Mouse (Mus musculus): ENCODE results near the gene Dnajc4. TPM values are rescaled to one million over a fixed set of nuclear protein-coding genes. Genes with fewer than 3 reads are reported as not detected.

The Dnajc4 gene
- polyA plus RNA-seq, 1 experiment: 23.1 TPM

DNA sequence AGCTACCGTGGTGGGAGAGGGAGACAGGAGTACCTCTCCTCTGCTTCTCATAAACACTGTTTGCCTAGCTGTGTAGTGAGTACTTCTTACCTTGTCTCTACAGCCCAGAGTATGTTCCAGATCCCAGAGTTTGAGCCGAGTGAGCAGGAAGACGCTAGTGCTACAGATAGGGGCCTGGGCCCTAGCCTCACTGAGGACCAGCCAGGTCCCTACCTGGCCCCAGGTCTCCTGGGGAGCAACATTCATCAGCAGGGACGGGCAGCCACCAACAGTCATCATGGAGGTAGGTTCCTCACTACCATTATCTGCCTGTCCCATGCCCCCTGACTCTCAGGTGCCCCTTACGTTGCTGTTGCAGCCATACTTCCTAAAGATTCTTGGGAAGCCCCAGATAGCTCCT lies 49.6 kb downstream of the Dnajc4 start:
- no peak for TF ChIP-seq GATA1 (IDR thresholded peaks at IDR 0.05; ENCODE audit: low read length)

DNA sequence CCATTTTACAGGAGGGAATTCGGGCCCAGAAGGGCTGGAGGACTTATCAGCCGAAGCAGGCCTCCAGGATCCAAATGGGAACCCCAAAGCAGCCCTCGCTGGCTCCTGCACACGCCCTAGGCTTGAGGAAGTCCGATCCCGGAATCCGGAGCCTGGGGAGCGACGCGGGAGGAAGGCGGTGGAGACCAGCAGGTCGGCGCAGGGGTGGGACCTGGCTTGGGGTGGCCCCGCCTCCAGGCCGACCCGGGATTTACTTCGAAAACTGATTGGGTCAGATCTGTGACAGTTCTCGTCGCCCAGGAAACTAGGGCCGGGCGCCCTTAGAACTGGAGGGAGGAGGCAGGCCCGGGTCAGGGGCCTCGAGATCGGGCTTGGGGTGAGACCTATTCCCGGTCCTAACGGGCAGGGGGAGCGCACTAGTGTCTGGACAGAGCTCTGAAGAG lies 50.1 kb downstream of the Dnajc4 start, which contains the start of gene Gpr137:
Gene Gpr137 (minus strand): TSS at position 232 of the 443 bp plus-strand sequence.
- no peak for TF ChIP-seq GATA1 (IDR thresholded peaks at IDR 0.05; ENCODE audit: low read length)

DNA sequence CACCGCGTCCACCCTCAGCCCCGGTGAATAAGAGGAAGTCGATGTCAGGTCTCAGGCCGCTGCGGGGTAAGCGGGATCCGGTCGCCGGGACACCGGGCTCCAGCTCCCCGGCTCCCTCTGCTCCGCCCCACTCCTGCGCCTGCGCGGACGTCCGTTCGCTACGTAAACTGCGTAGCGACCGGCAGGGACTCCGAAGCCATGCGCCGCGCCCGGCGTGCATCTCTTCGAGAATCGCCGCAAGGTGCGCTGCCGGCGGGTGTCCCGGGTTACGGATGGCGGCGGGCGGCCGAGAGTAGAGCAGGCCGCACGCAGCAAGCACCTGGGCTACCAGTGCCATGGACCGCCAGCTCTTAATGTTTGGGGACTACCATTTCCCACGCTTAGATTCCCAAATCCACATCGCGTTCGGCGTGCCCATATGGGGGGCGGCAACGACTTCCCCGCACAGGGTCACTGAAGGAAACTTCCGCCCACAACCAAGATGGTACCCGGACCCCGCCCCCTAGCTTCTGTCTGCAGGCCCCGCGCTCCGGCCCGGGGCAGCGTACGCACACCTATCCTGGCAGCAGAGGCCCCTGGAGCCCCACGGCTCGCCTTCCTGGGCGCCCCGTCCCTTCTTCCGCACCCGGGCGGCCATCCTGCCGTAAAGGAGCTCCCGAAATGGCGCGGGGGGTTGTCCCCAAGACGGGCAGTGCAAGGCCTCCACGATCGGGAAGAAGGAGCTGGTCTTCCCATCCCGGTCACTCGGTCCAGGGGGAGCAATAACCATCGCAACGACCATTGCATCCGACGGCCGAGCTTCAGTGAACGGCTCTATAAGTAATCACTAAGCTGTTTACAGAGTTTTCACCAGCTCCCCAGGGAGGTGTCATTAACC lies 50.8 kb downstream of the Dnajc4 start, which contains the start of gene Bad:
Gene Bad (plus strand): TSS at position 490 of the 877 bp plus-strand sequence.
- TF ChIP-seq GATA1 (IDR thresholded peaks at IDR 0.05; ENCODE audit: low read length): no peak

DNA sequence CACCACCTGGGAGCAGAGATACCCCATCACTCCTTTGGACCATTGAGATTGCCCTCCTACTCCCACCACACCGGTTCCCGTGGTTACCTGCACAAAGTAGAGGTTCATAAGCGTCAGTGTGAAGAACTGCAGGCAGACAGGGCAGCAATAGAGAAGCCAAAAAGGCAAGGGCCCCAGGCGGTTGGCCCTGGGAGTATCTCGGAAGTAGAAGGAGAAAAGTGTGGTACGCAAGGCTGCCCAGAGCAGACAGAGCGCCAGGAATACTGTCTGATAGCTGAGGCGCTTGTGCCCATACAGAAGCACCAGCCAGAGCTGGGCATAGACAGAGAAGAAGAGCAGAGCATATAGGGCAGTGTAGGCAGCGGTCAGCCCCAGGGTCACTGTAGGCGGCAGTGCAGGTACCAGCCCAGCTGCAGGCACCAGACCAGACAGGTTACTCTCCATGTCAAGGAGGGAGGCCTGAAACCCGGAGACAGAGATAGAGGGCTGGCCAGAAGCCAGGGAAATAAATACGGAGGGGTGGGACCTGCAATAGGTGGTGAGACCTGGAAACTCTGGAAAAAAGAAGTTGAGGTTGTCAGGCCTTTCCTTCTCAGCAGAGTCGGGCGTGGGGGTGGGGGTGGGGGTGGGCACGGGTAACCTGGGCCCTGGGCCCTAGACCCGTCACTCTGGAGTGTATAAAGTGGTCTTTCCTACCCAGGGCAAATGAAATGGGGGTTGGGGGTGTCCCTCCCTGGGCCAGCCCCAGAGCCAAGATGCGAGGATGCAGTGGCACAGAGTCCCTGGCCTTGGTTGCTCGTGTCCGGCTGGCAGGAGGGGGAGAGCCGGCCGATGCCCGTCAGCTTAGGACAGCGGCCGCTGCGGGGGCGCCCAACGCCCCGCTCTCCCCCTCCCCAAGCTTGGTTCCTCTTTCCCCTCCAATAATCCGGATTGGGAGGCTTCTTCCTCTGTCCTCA lies 51.7 kb downstream of the Dnajc4 start:
- no peak for TF ChIP-seq GATA1 (IDR thresholded peaks at IDR 0.05; ENCODE audit: low read length)

DNA sequence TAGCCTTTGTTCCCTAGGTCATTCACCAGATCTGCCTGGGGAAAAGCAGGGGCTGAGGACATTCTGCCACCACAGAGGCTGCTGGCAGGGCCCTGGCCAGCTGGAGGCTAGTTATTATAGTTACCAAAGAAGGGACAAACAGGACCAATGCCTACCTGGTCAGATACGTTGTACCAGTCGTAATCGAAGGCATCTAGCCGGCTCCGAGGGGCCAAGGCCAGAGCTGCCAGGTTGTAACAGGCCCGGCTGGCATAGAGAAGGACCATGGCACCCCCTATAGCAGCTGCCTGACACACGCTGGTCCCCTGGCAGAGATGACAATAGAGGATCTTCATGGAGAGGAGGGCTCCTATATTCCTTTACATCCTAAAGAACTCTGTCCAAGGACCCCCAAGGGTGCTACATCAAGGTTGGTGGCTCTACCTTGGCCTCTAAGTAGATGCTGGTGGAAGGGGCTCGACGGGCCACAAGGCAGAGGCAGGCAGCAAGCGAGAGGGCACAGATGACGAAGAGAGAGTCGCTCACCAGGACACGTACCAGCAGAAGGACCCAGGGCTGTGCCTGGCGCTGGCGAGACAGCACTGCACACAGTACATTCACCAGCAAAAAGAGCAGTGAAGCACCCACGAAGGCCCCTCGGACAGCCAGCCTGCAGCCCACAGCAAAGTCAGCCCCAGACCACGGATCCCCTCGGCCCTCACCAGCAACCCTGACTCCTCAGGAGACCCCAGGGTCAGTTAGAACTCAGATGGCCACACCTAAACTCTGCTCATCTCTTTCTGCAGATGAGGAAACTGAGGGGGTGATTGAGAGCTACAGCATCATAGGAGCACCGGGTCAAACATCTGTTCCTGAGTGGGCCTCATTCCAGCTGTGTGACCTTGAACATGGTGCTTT lies 53.0 kb downstream of the Dnajc4 start:
- no peak for TF ChIP-seq GATA1 (IDR thresholded peaks at IDR 0.05; ENCODE audit: low read length)

Other genes starting within 250 kb of the Dnajc4 start
- gene Rps6ka4, start 151.9 kb downstream of the Dnajc4 start, polyA plus RNA-seq (2012): 50.6 and 57.4 TPM in 2 replicates
- gene Ccdc88b, start 134.4 kb downstream of the Dnajc4 start, polyA plus RNA-seq (2012): 73.0 and 102 TPM in 2 replicates
- 247 and 344 TPM in 2 replicates for gene Trmt112, start 82.9 kb downstream of the Dnajc4 start, polyA plus RNA-seq (2012)
- 190 and 217 TPM in 2 replicates for gene Prdx5, start 82.5 kb downstream of the Dnajc4 start, polyA plus RNA-seq (2012)
- 31.8 and 38.0 TPM in 2 replicates for gene Esrra, start 70.8 kb downstream of the Dnajc4 start, polyA plus RNA-seq (2012)
- not detected in 2 replicates for gene Catsperz, start 67.2 kb downstream of the Dnajc4 start, polyA plus RNA-seq (2012)
- 0.05 TPM in 1 of 2 replicates, not detected in the other for gene Kcnk4, start 58.1 kb downstream of the Dnajc4 start, polyA plus RNA-seq (2012)
- gene Bad, start 50.7 kb downstream of the Dnajc4 start, polyA plus RNA-seq (2012): 88.9 and 90.9 TPM in 2 replicates
- 46.8 and 52.9 TPM in 2 replicates for gene Gpr137, start 50.1 kb downstream of the Dnajc4 start, polyA plus RNA-seq (2012)
- gene Ppp1r14b, start 17.6 kb downstream of the Dnajc4 start, polyA plus RNA-seq (2012): 628 and 766 TPM in 2 replicates
- gene Plcb3, start 16.1 kb downstream of the Dnajc4 start, polyA plus RNA-seq (2012): 23.1 and 24.7 TPM in 2 replicates
- gene Fkbp2, start 12.1 kb downstream of the Dnajc4 start, polyA plus RNA-seq (2012): 182 and 256 TPM in 2 replicates
- 158 and 169 TPM in 2 replicates for gene Vegfb, start 4.9 kb downstream of the Dnajc4 start, polyA plus RNA-seq (2012)
- 30.5 and 39.5 TPM in 2 replicates for gene Nudt22, start 3.5 kb upstream of the Dnajc4 start, polyA plus RNA-seq (2012)
- 1.0 and 1.7 TPM in 2 replicates for gene Trpt1, start 3.6 kb upstream of the Dnajc4 start, polyA plus RNA-seq (2012)
- 903 and 1,003 TPM in 2 replicates for gene Fermt3, start 26.9 kb upstream of the Dnajc4 start, polyA plus RNA-seq (2012)
- 144 and 252 TPM in 2 replicates for gene Stip1, start 47.4 kb upstream of the Dnajc4 start, polyA plus RNA-seq (2012)
- gene Macrod1, start 64.2 kb upstream of the Dnajc4 start, polyA plus RNA-seq (2012): 13.8 and 18.3 TPM in 2 replicates
- gene Flrt1, start 113.2 kb upstream of the Dnajc4 start, polyA plus RNA-seq (2012): not detected in 2 replicates
- gene Otub1, start 213.7 kb upstream of the Dnajc4 start, polyA plus RNA-seq (2012): 149 and 162 TPM in 2 replicates
- gene Cox8a, start 225.0 kb upstream of the Dnajc4 start, polyA plus RNA-seq (2012): 509 and 546 TPM in 2 replicates
- gene Naa40, start 248.6 kb upstream of the Dnajc4 start, polyA plus RNA-seq (2012): 54.3 and 70.9 TPM in 2 replicates